Mouse (Mus musculus) megakaryocyte, embryonic 14.5 days (primary cell): ENCODE results near the gene Alox12b.

Experiments
- FLI1 ChIP-seq: IDR thresholded peaks from 2 replicates; pipeline ENCODE4 v1.6.1; 2012; ENCODE audit warnings: low read length, inconsistent platforms, mixed read lengths
- GATA1 ChIP-seq: IDR thresholded peaks from 3 replicates; pipeline ENCODE4 v1.6.1; 2012; ENCODE audit warnings: mixed read lengths, low read length, inconsistent platforms, borderline replicate concordance

DNA sequence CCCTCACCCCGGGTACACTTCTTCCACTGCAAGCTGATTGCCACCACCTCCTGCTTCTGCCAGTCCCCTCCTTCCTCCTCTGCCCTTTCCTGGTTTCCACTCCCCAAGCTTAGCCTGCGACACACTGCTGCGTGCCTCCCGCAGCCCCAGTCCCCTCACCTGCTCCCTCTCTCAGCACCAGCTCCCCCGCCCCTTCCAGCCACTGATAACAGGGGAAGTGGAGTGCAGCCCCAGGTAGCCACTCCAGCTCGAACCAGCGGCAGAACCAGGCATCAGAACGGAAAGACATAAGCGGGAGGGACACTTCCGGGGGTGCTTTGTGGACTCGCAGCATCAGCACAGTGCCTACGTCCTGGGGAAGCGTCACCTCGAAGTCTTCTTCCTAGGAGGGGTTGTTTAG is 40.4 kb downstream of the Alox12b start:
- TF ChIP-seq GATA1 (no peak), FLI1 (no peak)
